Mouse (Mus musculus) small intestine, adult 2 months (tissue): ENCODE data around the gene Sptan1. TPM values are rescaled to one million over a fixed set of nuclear protein-coding genes. Genes with fewer than 3 reads are reported as not detected.

Experiments
- H3K27ac ChIP-seq: fragments of 200-500 bp; 2 replicates; pipeline ENCODE4 v1.5.1; 2012; ENCODE audit warnings: low read depth, low read length, control low read depth, inconsistent platforms; ENCODE audit not compliant: insufficient read depth
- H3K27me3 ChIP-seq: fragments of 200-500 bp; 2 replicates; pipeline ENCODE4 v1.6.1; 2012; ENCODE audit warnings: mild to moderate bottlenecking, moderate library complexity, low read length, inconsistent platforms; ENCODE audit not compliant: control insufficient read depth, insufficient read depth
- H3K36me3 ChIP-seq: fragments of 200-500 bp; 2 replicates; pipeline ENCODE4 v1.6.1; 2012; ENCODE audit warnings: mild to moderate bottlenecking, low read length, control low read depth, inconsistent platforms; ENCODE audit not compliant: control insufficient read depth, insufficient read depth
- H3K4me1 ChIP-seq: fragments of 200-500 bp; 2 replicates; pipeline ENCODE4 v1.6.1; 2012; ENCODE audit warnings: low read length, inconsistent platforms, mixed read lengths; ENCODE audit not compliant: control insufficient read depth, insufficient read depth, insufficient read length
- H3K4me3 ChIP-seq: fragments of 200-500 bp; 2 replicates; pipeline ENCODE4 v1.5.1; 2012; ENCODE audit warnings: low read depth, mild to moderate bottlenecking, control low read depth, inconsistent platforms, low read length, moderate library complexity
- CTCF ChIP-seq: fragments of 200-500 bp; IDR thresholded peaks from 2 replicates; pipeline ENCODE4 v1.5.1; 2012; ENCODE audit warnings: low read depth, mild to moderate bottlenecking, control low read depth, inconsistent platforms, low read length, moderate library complexity, mixed read lengths; ENCODE audit not compliant: insufficient replicate concordance, insufficient read length; ENCODE audit errors: extremely low read depth
- POLR2A ChIP-seq: fragments of 200-500 bp; IDR thresholded peaks from 2 replicates; pipeline ENCODE4 v1.6.1; 2012; ENCODE audit warnings: low read depth, mild to moderate bottlenecking, control low read depth, inconsistent platforms, low read length, moderate library complexity
- WGBS: fragments of 180-500 bp; shearing (Covaris S2); methylation state at CpG from one replicate; pipeline ENCODE4 v1.1.7; 2018; 5-methylcytosine and 5-hydroxymethylcytosine counted together
- polyA plus RNA-seq: library from polyadenylated mRNA; depleted of rRNA; stranded (reverse); fragments of >200 nt; gene quantifications from 2 replicates; pipeline ENCODE4 v1.2.3, GENCODE M21; 2012

The Sptan1 gene
- polyA plus RNA-seq, 1 experiment = 221 TPM

DNA sequence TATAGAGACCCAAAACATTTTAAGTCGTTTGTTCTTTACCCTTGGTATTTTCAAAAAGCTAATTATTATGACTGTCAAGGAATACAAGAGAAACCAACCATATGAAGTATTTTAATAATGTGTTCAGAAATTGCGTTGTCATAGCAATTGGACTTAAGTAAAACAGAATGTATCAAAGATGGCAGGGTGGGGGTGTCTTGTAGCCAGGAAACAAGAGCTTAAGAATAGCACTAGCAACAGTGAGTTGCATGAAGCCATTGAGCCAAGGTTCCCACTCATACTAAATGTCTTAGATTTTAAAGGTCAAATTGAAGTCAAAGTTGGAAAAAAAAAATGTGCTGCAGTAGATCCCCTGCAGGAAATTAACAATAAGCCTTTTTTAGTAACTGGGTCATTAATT, 1.5 kb downstream of the Sptan1 start:
- 50% methylated on average over 2 of the region's 2 CpGs for WGBS
- no peak overlapping the region for H3K27ac ChIP-seq
- peaks cover 9% of the 10 kb centered on the region for H3K4me1 ChIP-seq
- TF ChIP-seq CTCF (no peak), POLR2A (no peak)
- no peak overlapping the region for H3K4me3 ChIP-seq
- no peaks in the 10 kb centered on the region for H3K27me3 ChIP-seq
- peaks cover 12% of the 10 kb centered on the region for H3K36me3 ChIP-seq

DNA sequence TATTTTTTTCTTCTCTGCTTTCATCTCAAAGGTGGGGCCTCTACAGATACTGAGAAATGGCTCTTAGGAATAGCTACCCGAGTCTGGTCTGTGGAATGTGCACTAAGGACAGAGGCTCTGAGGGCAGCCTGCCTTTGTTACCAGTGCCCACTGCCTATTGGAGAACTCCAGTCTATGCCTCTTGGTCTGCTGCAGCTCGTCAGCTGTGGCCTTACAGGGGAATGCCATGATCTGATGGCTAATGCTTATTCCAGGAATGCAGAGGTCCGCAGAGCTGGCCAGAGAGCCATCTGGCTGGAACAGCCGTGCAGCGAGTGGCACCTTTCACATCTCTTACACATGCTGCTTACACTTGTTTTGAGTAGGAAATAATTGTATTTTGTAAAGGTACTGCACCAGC, 2.4 kb downstream of the Sptan1 start:
- H3K4me1 ChIP-seq = peaks cover 14% of the 10 kb centered on the region
- 53% methylated on average over 5 of the region's 5 CpGs for WGBS
- no peaks in the 10 kb centered on the region for H3K27me3 ChIP-seq
- TF ChIP-seq CTCF (no peak), POLR2A (no peak)
- H3K4me3 ChIP-seq = no peak overlapping the region
- no peak overlapping the region for H3K27ac ChIP-seq
- peaks cover 12% of the 10 kb centered on the region for H3K36me3 ChIP-seq

DNA sequence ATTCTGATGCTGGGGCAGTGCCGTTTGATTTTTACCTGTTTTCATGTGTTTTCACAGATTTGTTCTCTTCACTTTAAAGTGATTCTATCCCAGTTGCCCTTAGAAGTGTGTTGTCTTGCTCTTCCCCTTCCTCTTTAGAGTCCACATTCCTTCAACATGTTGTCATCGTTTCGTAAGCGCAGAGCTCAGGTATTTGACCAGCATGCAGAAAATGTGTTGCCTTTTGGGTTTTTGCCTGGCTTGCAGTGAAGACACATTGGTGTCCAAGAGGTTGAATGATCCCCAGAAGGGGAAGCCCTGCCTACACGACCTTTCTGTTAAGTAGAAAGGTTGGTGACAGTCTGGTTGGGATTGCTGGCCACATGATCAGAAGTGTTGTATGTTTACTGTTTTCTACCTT, 3.3 kb downstream of the Sptan1 start:
- WGBS = 58% methylated on average over 5 of the region's 5 CpGs
- peaks cover 15% of the 10 kb centered on the region for H3K4me1 ChIP-seq
- H3K36me3 ChIP-seq = peaks cover 13% of the 10 kb centered on the region
- no peaks in the 10 kb centered on the region for H3K27me3 ChIP-seq
- H3K4me3 ChIP-seq = no peak overlapping the region
- no peak overlapping the region for H3K27ac ChIP-seq
- TF ChIP-seq CTCF (no peak), POLR2A (no peak)

DNA sequence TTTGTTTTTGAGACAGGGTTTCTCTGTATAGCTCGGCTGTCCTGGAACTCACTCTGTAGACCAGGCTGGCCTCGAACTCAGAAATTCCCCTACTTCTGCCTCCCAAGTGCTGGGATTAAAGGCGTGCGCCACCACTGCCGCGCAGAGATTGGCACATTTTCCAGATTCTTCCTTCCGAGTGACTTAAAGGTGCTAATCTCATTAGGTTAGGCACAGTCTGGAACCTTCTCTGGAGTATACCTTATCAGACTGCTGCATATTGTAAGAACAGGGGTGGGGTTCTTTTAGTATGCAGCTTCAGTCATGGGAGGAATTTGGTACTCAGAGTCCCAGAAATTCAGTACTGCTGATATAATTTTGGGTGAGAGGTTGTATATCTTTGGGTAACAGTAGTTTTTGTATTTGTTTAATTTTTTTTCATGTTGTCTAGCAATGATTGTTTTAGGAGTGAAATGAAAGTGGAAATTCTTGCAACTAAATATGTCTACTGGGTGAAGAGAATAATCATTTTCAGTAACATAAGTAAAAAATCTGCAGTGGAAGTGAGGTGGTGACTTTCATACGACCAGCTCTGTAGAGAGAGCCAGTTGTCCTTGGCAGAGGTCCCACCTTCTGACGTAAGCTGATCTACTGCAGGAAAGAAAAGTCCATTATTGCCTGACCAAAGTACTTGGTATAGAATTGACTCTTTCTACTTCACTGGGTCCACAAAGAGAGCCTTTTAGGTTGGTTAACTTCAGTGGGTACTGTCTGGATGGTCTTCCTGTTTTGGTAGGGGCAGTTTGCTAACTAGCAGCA, 6.7 kb downstream of the Sptan1 start:
- Histone ChIP-seq H3K4me1 (peaks cover 11% of the 10 kb centered on the region), H3K4me3 (no peak overlapping the region), H3K36me3 (peaks cover 17% of the 10 kb centered on the region), H3K27ac (peak overlapping the region; percentile 41), H3K27me3 (no peaks in the 10 kb centered on the region)
- TF ChIP-seq POLR2A (no peak), CTCF (no peak)
- 39% methylated on average over 9 of the region's 9 CpGs for WGBS

DNA sequence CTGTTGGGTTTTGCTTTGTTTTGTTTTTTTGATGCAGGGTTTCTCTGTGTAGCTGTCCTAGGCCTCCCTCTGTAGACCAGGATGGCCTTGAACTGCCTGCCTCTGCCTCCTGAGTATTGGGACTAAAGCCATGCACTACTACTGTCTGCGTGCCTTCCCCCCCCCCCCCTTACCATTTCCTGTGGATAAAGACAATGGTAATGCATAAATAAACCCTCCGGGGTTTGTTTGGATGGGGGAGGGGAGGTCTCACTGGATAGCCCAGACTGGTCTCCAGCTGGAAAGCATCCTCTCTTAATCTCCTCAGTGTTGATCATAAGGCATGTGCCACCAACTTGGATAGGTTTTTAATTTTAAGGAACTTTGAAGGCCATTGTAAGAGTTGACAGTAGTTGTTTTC, 8.2 kb downstream of the Sptan1 start:
- Histone ChIP-seq H3K27me3 (no peaks in the 10 kb centered on the region), H3K4me1 (peaks cover 8% of the 10 kb centered on the region; the same call in 1 of the 2 replicates), H3K36me3 (peaks cover 19% of the 10 kb centered on the region), H3K4me3 (no peak overlapping the region), H3K27ac (no peak overlapping the region)
- TF ChIP-seq POLR2A (no peak), CTCF (no peak)
- 44% methylated on average over 2 of the region's 2 CpGs for WGBS

DNA sequence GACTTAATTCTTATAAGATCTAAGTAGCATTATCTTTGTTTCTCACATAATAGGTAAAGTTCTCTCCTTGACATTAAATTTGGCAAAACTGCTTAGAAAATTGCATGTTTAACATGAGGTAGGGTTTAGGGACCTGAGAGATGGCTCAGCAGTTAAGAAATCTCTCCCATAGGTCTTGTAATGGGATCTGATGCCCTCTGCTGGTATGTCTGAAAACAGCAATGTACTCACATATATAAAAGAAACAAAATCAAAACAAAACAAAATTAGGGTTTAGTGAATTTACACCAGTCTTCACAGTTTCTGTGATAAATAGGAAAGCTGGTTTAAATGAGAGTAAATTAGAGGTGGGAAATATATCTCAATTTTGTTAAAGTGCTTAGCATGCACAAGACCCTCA, 11.9 kb downstream of the Sptan1 start:
- TF ChIP-seq CTCF (no peak), POLR2A (no peak)
- Histone ChIP-seq H3K36me3 (peaks cover 40% of the 10 kb centered on the region), H3K27ac (no peak overlapping the region), H3K27me3 (no peaks in the 10 kb centered on the region), H3K4me3 (no peak overlapping the region), H3K4me1 (peaks cover 5% of the 10 kb centered on the region; the same call in 1 of the 2 replicates)

DNA sequence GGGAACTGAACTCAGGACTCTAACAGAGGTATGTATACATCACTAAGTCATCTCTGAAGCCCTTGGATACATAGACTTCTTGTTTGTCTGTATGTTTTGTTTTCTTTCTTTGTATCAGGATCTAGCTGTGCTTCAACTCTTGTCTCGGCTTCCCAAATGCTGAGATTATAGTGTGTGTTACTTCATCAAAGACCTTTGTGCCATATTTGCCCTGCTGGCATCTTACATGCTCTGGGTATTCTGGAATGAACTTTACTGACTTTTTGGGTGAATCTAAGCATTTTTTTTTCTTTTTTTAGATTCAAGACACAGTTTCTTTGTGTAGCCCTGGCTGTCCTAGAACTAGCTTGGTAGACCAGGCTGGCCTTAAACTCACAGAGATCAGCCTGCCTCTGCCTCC, 15.3 kb downstream of the Sptan1 start:
- H3K36me3 ChIP-seq = peaks cover 64% of the 10 kb centered on the region
- TF ChIP-seq POLR2A (no peak), CTCF (no peak)
- H3K27ac ChIP-seq = no peak overlapping the region
- 95% methylated on average over 1 of the region's 1 CpGs for WGBS
- H3K4me3 ChIP-seq = no peak overlapping the region
- H3K4me1 ChIP-seq = no peaks in the 10 kb centered on the region
- no peaks in the 10 kb centered on the region for H3K27me3 ChIP-seq
